Mouse (Mus musculus) CH12.LX (cell line): ENCODE results near the gene Bicdl2. TPM values are rescaled to one million over a fixed set of nuclear protein-coding genes. Genes with fewer than 3 reads are reported as not detected.
A peak's percentile ranks its signal among the peaks of the same experiment; 100 is the strongest.

Experiments used
- DNase-seq: peaks from one replicate; pipeline ENCODE4 v3.0.0-alpha.2; 2013; ENCODE audit errors: extremely low read depth
- H3K27ac ChIP-seq: 2 replicates; pipeline ENCODE4 v1.5.1; 2012; ENCODE audit warnings: low read depth, mild to moderate bottlenecking, control low read depth, moderate library complexity; ENCODE audit not compliant: insufficient read depth
- H3K27me3 ChIP-seq: replicated peaks from 2 replicates; pipeline ENCODE3; 2012; ENCODE audit warnings: inconsistent platforms
- H3K36me3 ChIP-seq, 2 experiments: replicated peaks in 1 of 2; 2 replicates each; pipeline versions ENCODE3 to v1.6.1; 2012; ENCODE audit warnings: inconsistent platforms in 1 of 2, low read length in 1 of 2, mild to moderate bottlenecking in 1 of 2, mixed read lengths in 1 of 2, moderate library complexity in 1 of 2; ENCODE audit not compliant: control insufficient read depth in 1 of 2, insufficient read depth in 1 of 2
- H3K4me1 ChIP-seq, 2 experiments: 2 replicates each; pipeline ENCODE4 v1.6.1; 2012; ENCODE audit warnings: inconsistent platforms in 1 of 2, moderate library complexity in 1 of 2; ENCODE audit not compliant: insufficient read depth in 2 of 2, control insufficient read depth in 1 of 2
- H3K4me2 ChIP-seq: 2 replicates; pipeline ENCODE4 v1.6.1; 2012; ENCODE audit warnings: low read depth, mild to moderate bottlenecking, control low read depth; ENCODE audit not compliant: poor library complexity, insufficient read depth, severe bottlenecking
- H3K4me3 ChIP-seq, 3 experiments: fragments of 150-350 bp in 1 of 3; sonication (generic) in 1 of 3; replicated peaks in 1 of 3; 2 replicates each; pipeline versions ENCODE3 to v1.5.1; 2011 to 2012; ENCODE audit warnings: low read depth in 2 of 3, low read length in 2 of 3, mild to moderate bottlenecking in 2 of 3, moderate library complexity in 2 of 3, control low read depth in 1 of 3, improper control_type of control experiment in 1 of 3, inconsistent platforms in 1 of 3, mixed read lengths in 1 of 3; ENCODE audit not compliant: poor library complexity in 1 of 3
- H3K79me2 ChIP-seq: replicated peaks from 2 replicates; pipeline ENCODE4 v1.6.1; 2012; ENCODE audit warnings: mild to moderate bottlenecking, moderate library complexity; ENCODE audit not compliant: control insufficient read depth, poor library complexity, insufficient read depth, severe bottlenecking; ENCODE audit errors: extremely low read depth
- H3K9ac ChIP-seq: 2 replicates; pipeline ENCODE4 v1.6.1; 2012; ENCODE audit warnings: low read depth, mild to moderate bottlenecking, control low read depth, moderate library complexity; ENCODE audit not compliant: insufficient read depth
- H3K9me3 ChIP-seq: replicated peaks from 2 replicates; pipeline ENCODE3; 2012; ENCODE audit warnings: low read length, inconsistent platforms, mixed read lengths
- BHLHE40 ChIP-seq: IDR thresholded peaks from 2 replicates; pipeline ENCODE4 v1.6.1; 2011; ENCODE audit warnings: mild to moderate bottlenecking, low read depth, low read length, improper control_type of control experiment
- ELF1 ChIP-seq: IDR thresholded peaks from 2 replicates; pipeline ENCODE4 v1.6.1; 2014; ENCODE audit warnings: low read depth, mild to moderate bottlenecking, inconsistent platforms, low read length, improper control_type of control experiment
- ETS1 ChIP-seq: conservative IDR thresholded peaks from 2 replicates; pipeline ENCODE4 v1.6.1; 2012; ENCODE audit warnings: low read depth, mild to moderate bottlenecking, inconsistent platforms, low read length, improper control_type of control experiment, moderate library complexity
- GABPA ChIP-seq: IDR thresholded peaks from 2 replicates; pipeline ENCODE4 v1.6.1; 2012; ENCODE audit warnings: low read depth, low read length, improper control_type of control experiment, inconsistent platforms; ENCODE audit not compliant: insufficient replicate concordance
- HCFC1 ChIP-seq: IDR thresholded peaks from 2 replicates; pipeline ENCODE4 v1.6.1; 2012; ENCODE audit warnings: low read depth, mild to moderate bottlenecking, inconsistent platforms, low read length, improper control_type of control experiment
- JUN ChIP-seq: IDR thresholded peaks from 2 replicates; pipeline ENCODE4 v1.6.1; 2011; ENCODE audit warnings: low read depth, mild to moderate bottlenecking, low read length, improper control_type of control experiment, moderate library complexity; ENCODE audit not compliant: insufficient read depth
- JUND ChIP-seq: conservative IDR thresholded peaks from 2 replicates; pipeline ENCODE4 v1.6.1; 2011; ENCODE audit warnings: low read depth, low read length, improper control_type of control experiment
- KAT2A ChIP-seq: IDR thresholded peaks from 2 replicates; pipeline ENCODE4 v1.6.1; 2012; ENCODE audit warnings: low read length, improper control_type of control experiment, inconsistent platforms; ENCODE audit not compliant: insufficient replicate concordance
- MAX ChIP-seq: IDR thresholded peaks from 2 replicates; pipeline ENCODE4 v1.6.1; 2011; ENCODE audit warnings: low read length, improper control_type of control experiment
- MYC ChIP-seq: IDR thresholded peaks from 2 replicates; pipeline ENCODE4 v1.6.1; 2011; ENCODE audit warnings: low read depth, mild to moderate bottlenecking, improper control_type of control experiment, low read length
- NELFE ChIP-seq: IDR thresholded peaks from 2 replicates; pipeline ENCODE4 v1.6.1; 2011; ENCODE audit warnings: low read depth, low read length, improper control_type of control experiment
- POLR2AphosphoS2 ChIP-seq: IDR thresholded peaks from 2 replicates; pipeline ENCODE4 v1.6.1; 2011; ENCODE audit warnings: low read depth, low read length, improper control_type of control experiment
- RAD21 ChIP-seq: IDR thresholded peaks from 2 replicates; pipeline ENCODE4 v1.6.1; 2011; ENCODE audit warnings: low read depth, mild to moderate bottlenecking, low read length, improper control_type of control experiment, moderate library complexity
- RCOR1 ChIP-seq: conservative IDR thresholded peaks from 2 replicates; pipeline ENCODE4 v1.6.1; 2012; ENCODE audit warnings: low read depth, mild to moderate bottlenecking, inconsistent platforms, low read length, improper control_type of control experiment
- TCF12 ChIP-seq: IDR thresholded peaks from 2 replicates; pipeline ENCODE4 v1.6.1; 2014; ENCODE audit warnings: low read depth, mild to moderate bottlenecking, inconsistent platforms, low read length, improper control_type of control experiment
- USF2 ChIP-seq: conservative IDR thresholded peaks from 2 replicates; pipeline ENCODE4 v1.6.1; 2011; ENCODE audit warnings: low read depth, low read length, improper control_type of control experiment
- ZKSCAN1 ChIP-seq: IDR thresholded peaks from 2 replicates; pipeline ENCODE4 v1.6.1; 2012; ENCODE audit warnings: low read depth, inconsistent platforms, low read length, improper control_type of control experiment, borderline replicate concordance
- ZNF384 ChIP-seq: IDR thresholded peaks from 2 replicates; pipeline ENCODE4 v1.6.1; 2012; ENCODE audit warnings: low read depth, low read length, improper control_type of control experiment, inconsistent platforms
- dilution Hi-C: fragments of 300-500 bp; cut with MboI; formaldehyde crosslinking; loops from 2 replicates; pipeline ENCODE4 v1.14.3; 2020; ENCODE audit warnings: low sequenced_read_pairs; ENCODE audit not compliant: extremely low pct_unique_long_range_greater_than_20kb, extremely low pct_ligation_motif_present
- in situ Hi-C: fragments of 300-500 bp; cut with MboI; formaldehyde crosslinking; loops from 3 replicates; pipeline ENCODE4 v1.14.3; 2019; ENCODE audit warnings: low sequenced_read_pairs, low pct_ligation_motif_present, low pct_unique_long_range_greater_than_20kb, mixed read lengths
- polyA plus RNA-seq: library from polyadenylated mRNA; unstranded; fragments of >175 nt; gene quantifications from 2 replicates; pipeline ENCODE4 v1.2.1, GENCODE M21; 2012; ENCODE audit warnings: low read depth; ENCODE audit not compliant: insufficient read length
- total RNA-seq, 2 experiments: library from RNA; depleted of rRNA; stranded (reverse); fragments of 300-350 nt in 1 of 2; fragments of >200 nt in 1 of 2; gene quantifications; 2 replicates each; pipeline ENCODE4 v1.2.3; 2012 to 2014

Gene Bicdl2
- total and polyA plus RNA-seq, 3 experiments, result not detected

DNA sequence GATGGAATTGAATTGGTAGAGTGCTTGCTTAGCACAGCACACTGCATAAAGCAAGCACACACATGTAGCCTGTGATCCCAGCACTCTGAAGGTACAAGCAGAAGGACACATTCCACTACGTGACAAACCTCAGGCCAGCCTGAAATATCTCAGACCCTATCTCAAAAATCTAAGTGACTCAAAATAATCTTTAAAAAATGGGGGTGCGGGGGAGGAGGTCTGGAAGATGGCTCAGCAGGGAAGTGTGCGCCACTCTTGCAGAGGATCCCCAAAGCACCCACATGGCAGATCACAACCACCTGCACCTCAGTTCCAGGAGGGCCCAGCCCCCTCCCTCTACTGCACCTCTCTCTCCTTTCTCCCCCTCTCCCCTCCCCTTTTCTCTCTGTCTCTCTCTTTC, 11.2 kb downstream of the Bicdl2 start:
- TF ChIP-seq ZNF384 (no peak), ZKSCAN1 (no peak), TCF12 (no peak)
- in situ Hi-C loops, result loop anchor here (10.0 kb wide), 1 partner anchor 53 kb away; the partner anchor contains the start of genes 1520401A03Rik and Pkmyt1
- no peak for DNase-seq

DNA sequence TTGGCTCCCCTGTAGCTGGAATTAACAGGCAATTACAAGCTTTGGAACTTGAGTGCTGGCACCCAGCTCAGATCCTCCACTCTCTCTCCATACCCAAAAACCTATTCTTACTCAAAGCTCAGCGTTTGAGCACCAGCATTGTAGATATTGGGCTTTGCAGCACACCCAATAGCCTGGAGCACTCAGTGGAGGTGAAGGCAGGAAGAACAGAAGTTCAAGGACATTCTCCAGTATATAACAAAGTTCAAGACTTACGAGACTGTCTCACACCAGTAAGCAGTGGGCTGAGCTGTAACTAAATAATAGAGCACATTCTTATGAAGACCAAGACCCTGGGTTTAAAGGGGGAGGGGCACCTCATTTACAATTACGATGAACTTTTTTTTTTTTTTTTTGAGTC, 12.5 kb downstream of the Bicdl2 start:
- in situ Hi-C loops (loop anchor here (10.0 kb wide), 1 partner anchor 52 kb away; the partner anchor contains the start of genes 1520401A03Rik and Pkmyt1), dilution Hi-C loops (no loop called here)
- H3K36me3 ChIP-seq, result peaks cover 18 to 32% of the 10 kb centered on the region in 2 experiments
- no peak overlapping the region for H3K27ac ChIP-seq
- DNase-seq, result no peak
- H3K79me2 ChIP-seq, result no peaks in the 10 kb centered on the region
- TF ChIP-seq RCOR1 (no peak), RAD21 (no peak), ZNF384 (no peak), JUND (no peak), HCFC1 (no peak), MYC (no peak), BHLHE40 (no peak), GABPA (no peak), JUN (no peak), ELF1 (no peak), MAX (no peak), NELFE (no peak), POLR2AphosphoS2 (no peak), USF2 (no peak), KAT2A (no peak), ETS1 (no peak)
- peaks cover 13 to 51% of the 10 kb centered on the region in 2 experiments for H3K4me1 ChIP-seq
- H3K9me3 ChIP-seq, result no peaks in the 10 kb centered on the region
- peak overlapping the region; percentile 58 to 62 (median 59) for H3K4me3 ChIP-seq
- peak overlapping the region; percentile 67 for H3K9ac ChIP-seq
- H3K4me2 ChIP-seq, result peak overlapping the region; percentile 64
- peaks cover 12% of the 10 kb centered on the region for H3K27me3 ChIP-seq

More for the DNA sequence above, 11.2 kb downstream of the Bicdl2 start:
- no peaks in the 10 kb centered on the region for H3K9me3 ChIP-seq
- H3K4me2 ChIP-seq, result no peak overlapping the region
- no peak overlapping the region for H3K9ac ChIP-seq
- dilution Hi-C loops, result no loop called here
- H3K36me3 ChIP-seq, result peaks cover 18 to 44% of the 10 kb centered on the region in 2 experiments
- H3K27ac ChIP-seq, result no peak overlapping the region
- H3K27me3 ChIP-seq, result peaks cover 2% of the 10 kb centered on the region
- H3K4me3 ChIP-seq, result no peak overlapping the region
- H3K79me2 ChIP-seq, result no peaks in the 10 kb centered on the region
- peaks cover 12 to 42% of the 10 kb centered on the region in 2 experiments for H3K4me1 ChIP-seq
